Mouse (Mus musculus) c-Kit-negative CD71-positive TER-119-positive erythroid progenitor cells, embryonic 14.5 days (primary cell): ENCODE results near the gene Mgat4e.
A peak's percentile ranks its signal among the peaks of the same experiment; 100 is the strongest.

Source experiments
- DNase-seq: peaks from one replicate; pipeline ENCODE4 v3.0.0-alpha.2; 2013; ENCODE audit warnings: low read depth, low spot score

Mgat4e gene

DNA sequence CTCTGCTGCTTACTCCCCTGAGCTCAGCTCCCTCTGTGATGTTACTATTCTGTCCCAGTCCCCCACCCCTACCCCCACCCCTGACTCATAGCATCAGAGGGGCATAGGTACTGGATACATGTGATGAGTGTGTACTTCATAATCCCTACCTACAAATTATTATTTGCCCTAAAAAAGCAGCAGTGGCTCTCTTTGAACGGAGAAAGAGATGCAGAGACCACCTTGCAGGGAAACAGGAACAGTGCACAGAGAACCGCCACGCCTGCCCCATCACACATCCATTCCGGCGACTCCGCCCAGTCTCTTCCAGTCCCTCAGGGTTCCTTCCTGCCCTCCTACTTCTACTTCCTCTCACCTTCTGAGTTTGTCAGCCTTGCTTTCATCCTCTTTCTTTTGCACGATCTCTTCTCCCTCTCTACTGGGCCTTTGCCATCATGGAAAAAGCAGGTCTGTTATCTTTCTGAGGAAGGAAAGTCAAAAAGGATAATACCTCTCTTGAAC lies at the start of gene Mgat4e:
TSS of gene Mgat4e (minus strand) at position 51 of the 501 bp plus-strand sequence.
- DNase-seq, result no peak

GRCm38 (mm10) chr1:134597339-134598054 lies 48.0 kb upstream of the Mgat4e start:
- no peak for DNase-seq

- no peak for DNase-seq
Observed at GRCm38 (mm10) chr1:134591773-134592172, 42.3 kb upstream of the Mgat4e start.

GRCm38 (mm10) chr1:134589676-134590075 lies 40.2 kb upstream of the Mgat4e start:
- DNase-seq, result no peak

DNA sequence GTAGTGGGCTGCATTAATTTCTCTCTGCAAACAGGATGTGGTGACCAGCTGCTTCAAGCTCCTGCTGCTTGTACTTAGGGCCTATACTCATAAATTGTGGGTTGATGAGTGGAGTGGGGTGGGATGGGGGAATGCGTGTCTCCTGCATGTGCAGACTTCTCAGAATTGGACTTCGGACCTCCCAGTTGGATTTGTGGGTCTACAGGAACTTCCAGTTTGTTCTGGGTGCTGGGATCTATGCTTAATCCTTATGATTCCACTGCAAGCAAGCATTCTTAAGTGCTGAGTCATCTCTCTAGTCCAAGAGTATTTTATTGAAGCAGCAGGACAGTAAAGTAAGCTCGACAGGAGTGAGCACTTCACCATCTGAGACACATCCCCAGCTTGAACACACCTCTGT lies 34.1 kb upstream of the Mgat4e start:
- no peak for DNase-seq

DNA sequence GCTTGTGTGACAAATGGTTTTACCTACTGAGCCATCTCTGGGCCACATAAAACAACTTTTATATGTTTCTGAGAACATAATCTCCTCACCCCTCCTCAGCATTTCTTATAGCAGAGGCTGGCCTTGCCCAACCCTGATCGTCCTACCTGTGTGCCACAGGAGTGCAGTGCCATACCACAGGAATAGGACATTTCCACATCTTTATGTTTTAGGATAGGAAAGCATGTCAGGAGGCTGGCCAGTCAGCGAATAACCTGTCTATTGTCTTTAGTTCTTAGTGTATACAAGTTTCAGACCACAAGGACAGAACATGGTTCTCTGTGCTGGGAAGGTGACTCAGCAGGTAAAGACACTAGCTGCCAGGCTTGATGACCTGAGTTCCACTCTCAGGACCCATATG lies 31.3 kb upstream of the Mgat4e start:
- no peak for DNase-seq

- DNase-seq, result no peak
Observed at GRCm38 (mm10) chr1:134577384-134578120, 28.1 kb upstream of the Mgat4e start.

DNA sequence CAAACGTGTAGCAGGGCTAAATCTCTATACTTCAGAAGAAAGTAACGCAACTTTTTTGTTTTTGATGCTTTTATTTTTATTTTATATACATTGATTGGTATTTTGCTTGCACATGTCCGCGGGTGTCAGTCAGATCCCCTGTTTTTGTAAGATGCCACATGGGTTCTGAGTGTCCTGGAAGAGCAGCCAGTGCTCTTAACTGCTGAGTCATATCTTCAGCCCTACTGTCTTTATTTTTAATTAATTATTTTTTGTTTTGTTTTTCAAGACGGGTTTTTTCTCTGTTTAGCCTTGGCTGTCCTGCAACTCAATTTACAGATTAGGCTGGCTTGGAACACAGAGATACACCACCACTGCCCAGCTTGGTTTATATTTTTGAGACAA lies 24.4 kb upstream of the Mgat4e start:
- no peak for DNase-seq

DNA sequence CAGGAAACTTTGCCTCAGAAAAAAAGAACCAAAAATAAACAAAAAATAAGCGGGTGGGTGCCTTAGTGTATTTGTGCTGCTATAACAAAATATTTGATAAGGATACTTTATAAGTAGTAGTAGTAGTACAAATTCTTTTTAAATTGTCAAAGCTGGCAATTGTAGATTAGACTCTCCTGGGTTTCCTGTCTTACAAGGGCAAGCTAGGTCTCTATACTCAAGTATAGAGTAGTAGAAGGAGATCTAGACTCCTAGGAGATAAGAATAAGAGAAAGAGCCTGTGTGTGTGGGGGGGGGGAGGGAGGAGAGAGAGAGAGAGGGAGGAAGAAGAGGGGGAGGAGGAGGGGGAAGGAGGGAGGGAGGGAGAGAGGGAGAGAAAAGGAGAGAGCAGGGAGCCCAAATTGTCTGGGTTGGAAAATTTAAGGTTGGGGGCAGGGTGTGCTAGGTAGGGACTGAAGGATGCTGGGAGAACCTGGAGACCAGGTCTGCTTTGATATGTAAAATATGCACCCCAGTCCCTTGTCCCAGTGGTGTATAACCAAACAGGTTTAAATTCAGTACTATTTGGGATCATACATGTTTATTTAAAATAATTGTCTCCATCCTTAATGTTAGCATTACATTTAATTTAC lies 23.9 kb upstream of the Mgat4e start:
- no peak for DNase-seq

DNA sequence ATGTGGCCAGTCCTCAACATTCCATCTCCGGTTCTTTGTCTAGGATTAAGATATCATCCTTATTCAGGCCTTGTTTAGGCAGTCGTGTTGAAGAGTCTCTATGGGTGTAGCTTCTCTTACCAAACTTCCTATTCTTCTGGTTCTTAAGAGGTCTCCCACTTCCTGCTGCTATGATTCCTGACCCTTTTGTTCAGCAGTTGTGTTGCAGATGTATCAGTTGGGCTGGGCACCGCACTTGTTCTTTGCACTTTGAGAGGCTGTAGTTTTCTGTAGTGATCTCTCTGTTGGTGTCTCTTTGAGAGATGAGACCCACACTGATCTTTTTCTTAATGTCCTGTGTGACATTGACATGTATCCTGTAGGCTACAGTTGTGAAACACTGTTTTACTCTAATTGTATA lies 21.1 kb upstream of the Mgat4e start:
- no peak for DNase-seq

DNA sequence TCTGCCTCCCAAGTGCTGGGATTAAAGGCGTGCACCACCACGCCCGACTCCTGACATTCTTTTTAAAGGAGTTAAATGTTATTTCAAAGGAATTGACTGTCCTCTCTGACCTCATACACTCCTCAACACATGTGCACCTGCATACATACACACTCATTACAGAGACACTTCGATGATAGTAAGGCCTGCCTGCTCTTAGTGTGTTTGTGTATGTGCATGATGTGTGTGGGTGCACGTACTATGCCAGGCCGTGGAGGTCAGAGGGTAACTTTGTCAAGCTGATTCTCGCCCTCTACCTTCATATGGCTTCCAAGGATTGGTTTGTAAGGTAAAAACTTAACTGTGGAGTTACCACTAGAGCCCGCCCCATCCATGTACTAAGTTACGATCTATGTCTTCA lies 20.7 kb upstream of the Mgat4e start:
- no peak for DNase-seq

DNA sequence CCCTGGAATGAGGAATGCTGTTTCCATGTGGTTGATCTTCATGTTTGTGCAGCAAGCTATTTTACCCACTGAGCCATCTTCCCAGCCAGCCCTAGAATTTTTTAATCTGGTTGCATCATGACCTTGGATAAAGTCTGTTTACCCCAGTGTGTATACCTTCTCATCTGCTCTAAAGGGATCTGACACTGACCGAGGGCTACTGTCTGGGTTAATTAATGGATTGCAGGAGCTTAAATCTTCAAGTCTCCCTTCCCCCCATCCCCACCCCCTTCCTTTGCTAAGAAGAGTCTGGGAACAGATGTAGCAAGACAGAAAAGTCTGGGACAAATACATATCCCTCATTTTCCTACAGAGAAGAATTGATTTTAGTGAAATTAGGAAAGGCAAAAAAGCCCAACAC lies 18.0 kb upstream of the Mgat4e start:
- DNase-seq, result no peak

- DNase-seq, result no peak
Observed at GRCm38 (mm10) chr1:134563726-134564125, 14.2 kb upstream of the Mgat4e start.

DNA sequence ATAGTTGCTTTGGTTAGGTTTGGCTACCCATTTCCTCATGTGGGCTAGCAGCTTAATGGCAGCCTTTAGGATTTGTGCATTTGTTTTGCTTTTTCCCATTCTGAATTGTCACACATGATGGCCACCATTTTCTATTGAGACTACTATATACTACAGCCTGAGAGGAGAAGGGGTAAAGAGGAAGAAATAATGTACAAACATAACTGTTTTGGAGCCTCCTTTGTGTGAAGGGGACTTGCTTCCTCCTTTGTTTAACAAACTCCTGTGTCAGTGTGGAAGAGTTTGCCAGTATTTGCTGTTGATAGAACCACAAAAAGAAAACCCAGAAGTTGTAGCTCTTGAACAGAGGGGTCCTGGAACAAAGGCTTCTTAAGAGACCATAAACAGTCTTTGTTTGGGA lies 13.0 kb upstream of the Mgat4e start:
- DNase-seq, result no peak

- DNase-seq, result no peak
Observed at GRCm38 (mm10) chr1:134561770-134562143, 12.3 kb upstream of the Mgat4e start.

- DNase-seq, result no peak
Observed at GRCm38 (mm10) chr1:134560801-134561769, 11.6 kb upstream of the Mgat4e start.

- no peak for DNase-seq
Observed at GRCm38 (mm10) chr1:134560396-134560795, 10.9 kb upstream of the Mgat4e start.

DNA sequence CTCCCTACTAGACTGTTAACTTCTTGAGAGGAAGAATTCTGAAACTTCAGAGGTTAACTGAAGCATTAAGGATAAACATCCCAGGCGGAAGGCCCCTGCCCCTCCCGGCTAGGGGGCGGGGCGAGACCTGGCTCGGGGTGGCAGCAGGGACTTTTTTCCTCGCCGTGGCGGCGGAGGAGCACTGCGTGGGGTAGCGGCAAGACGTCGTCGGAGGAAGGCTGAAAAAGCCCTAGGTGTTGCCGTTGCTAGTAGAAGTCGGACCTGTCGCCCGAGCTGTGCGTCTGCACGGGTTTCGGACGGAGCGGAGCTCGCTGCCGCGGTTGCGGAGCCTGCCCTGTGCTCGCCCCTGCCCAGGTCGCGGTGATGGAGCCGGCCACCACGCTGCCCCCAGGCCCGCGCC lies 10.5 kb upstream of the Mgat4e start, which contains the start of gene Kdm5b:
TSS of gene Kdm5b (plus strand) at position 196 of the 400 bp plus-strand sequence.
- DNase-seq, result no peak

DNA sequence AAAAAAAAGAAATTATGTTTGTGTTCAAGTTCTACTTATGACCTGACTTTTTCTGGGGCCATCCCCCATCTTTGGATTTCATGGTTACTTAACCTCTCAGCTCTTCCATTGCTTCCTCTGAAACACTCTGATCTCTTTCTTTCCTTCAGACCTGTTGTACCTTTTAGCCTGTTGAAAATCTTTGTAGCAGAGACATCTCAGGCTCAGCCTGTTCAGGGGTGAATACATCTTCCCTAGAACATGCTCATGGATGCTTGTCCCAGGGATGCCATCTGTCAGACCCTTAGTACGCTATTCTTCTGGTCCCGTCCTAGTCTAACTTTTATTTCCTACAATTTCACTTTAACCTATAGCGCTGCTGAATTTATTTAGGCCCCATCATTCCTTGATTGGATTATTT lies 9.7 kb upstream of the Mgat4e start:
- no peak for DNase-seq

DNA sequence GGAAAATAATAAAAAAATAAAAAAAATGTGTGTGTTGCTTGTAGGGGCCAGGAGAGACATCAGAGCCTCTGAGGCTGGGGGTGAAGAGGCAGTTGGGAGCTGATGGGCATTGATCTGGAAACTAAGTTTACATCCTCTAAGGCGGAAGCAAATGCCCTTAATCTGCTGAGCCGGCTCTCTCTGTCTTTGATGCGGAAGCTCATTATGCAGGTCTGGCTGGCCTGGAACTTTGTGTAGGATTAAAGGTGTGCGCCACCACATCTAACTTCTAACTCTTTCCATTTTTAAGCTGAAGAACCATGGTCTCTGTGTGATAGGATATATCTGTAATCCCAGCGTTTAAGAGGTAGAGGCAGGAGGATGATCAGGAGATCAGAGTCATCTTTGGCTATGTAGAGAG lies 9.0 kb upstream of the Mgat4e start:
- no peak for DNase-seq

DNA sequence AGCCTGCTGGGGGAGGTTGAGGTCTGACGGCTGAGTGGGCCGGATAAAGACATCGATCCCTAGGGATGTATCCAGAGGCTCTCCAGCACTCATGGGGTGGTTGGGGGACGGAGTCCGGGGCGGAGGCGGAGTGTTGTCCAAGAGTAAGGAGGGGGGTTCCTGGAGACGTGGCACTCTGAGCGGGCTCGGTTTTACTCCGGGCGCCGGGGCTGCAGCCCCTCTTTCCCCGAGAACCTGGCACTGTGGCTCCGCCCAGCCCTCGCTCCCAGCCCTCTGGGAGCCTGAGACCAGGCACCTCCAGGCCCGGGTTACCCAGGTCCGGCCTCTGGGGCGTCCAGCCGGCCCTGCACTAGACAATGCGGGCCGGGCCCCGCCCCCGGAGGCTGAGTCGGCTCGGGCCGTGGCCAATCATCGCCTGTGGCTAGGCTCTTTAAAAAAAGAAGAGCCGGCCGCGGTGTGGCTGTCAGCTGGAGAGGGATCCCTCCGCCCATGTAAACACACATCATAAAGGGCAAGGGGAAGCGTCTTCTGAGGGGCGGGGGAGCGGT lies 7.3 kb upstream of the Mgat4e start:
- DNase-seq, result peak; percentile 57
